Mouse (Mus musculus) intestine, embryonic 14.5 days (tissue): Measurements from ENCODE around the gene Olfr213. TPM values are rescaled to one million over a fixed set of nuclear protein-coding genes. Genes with fewer than 3 reads are reported as not detected.
"Not testable (repeated sequence)": the region's sequence is repeated elsewhere in the genome, so short reads cannot be mapped to it uniquely, and the experiment has no call there.

Experiments used
- ATAC-seq: fragments of 200-750 bp; cut with Nextera tagmentation; replicated peaks from 2 replicates; pipeline ENCODE4 v1.8.0; 2017; ENCODE audit warnings: low read depth, moderate number of reproducible peaks, moderate TSS enrichment, moderate library complexity; ENCODE audit not compliant: low FRiP score, low TSS enrichment
- DNase-seq: peaks from one replicate; pipeline ENCODE4 v3.0.0-alpha.2; 2018; ENCODE audit warnings: low spot score
- H3K27ac ChIP-seq: fragments of 300-500 bp; sonication (generic); 2 replicates; pipeline ENCODE4 v1.5.1; 2014; ENCODE audit warnings: low read depth, mild to moderate bottlenecking, control low read depth
- H3K27me3 ChIP-seq: fragments of 300-500 bp; sonication (generic); replicated peaks from 2 replicates; pipeline ENCODE4 v1.6.1; 2014; ENCODE audit warnings: low read length, control low read depth; ENCODE audit not compliant: control insufficient read depth, insufficient read depth
- H3K36me3 ChIP-seq: fragments of 300-500 bp; sonication (generic); 2 replicates; pipeline ENCODE4 v1.6.1; 2014; ENCODE audit warnings: low read length, control low read depth; ENCODE audit not compliant: control insufficient read depth, insufficient read depth
- H3K4me1 ChIP-seq: fragments of 300-500 bp; sonication (generic); replicated peaks from 2 replicates; pipeline ENCODE4 v1.6.1; 2014; ENCODE audit warnings: low read length, control low read depth, mixed read lengths; ENCODE audit not compliant: control insufficient read depth, insufficient read depth
- H3K4me2 ChIP-seq: fragments of 300-500 bp; sonication (generic); 2 replicates; pipeline ENCODE4 v1.6.1; 2014; ENCODE audit warnings: low read length
- H3K4me3 ChIP-seq: fragments of 300-500 bp; sonication (generic); 2 replicates; pipeline ENCODE4 v1.5.1; 2014; ENCODE audit warnings: low read depth, low read length, control low read depth, mixed read lengths
- H3K9ac ChIP-seq: fragments of 300-500 bp; sonication (generic); 2 replicates; pipeline ENCODE4 v1.6.1; 2014; ENCODE audit warnings: mild to moderate bottlenecking, low read length
- H3K9me3 ChIP-seq: fragments of 300-500 bp; sonication (generic); 2 replicates; pipeline ENCODE4 v1.6.1; 2016; ENCODE audit warnings: low read length, control low read depth; ENCODE audit not compliant: control insufficient read depth
- WGBS: fragments of 180-500 bp; shearing (Covaris S2); extraction: QIAGEN DNeasy Blood & Tissue Kit; methylation state at CpG from one replicate; pipeline ENCODE4 v1.1.7; 2014; 5-methylcytosine and 5-hydroxymethylcytosine counted together
- polyA plus RNA-seq: library from polyadenylated mRNA; unstranded; fragments of >200 nt; fragmentation: Nextera tagmentation; extraction: Ambion mirVana; gene quantifications from 2 replicates; pipeline ENCODE4 v1.2.1, GENCODE M21; 2014

Gene Olfr213
- polyA plus RNA-seq = not detected in 2 replicates

DNA sequence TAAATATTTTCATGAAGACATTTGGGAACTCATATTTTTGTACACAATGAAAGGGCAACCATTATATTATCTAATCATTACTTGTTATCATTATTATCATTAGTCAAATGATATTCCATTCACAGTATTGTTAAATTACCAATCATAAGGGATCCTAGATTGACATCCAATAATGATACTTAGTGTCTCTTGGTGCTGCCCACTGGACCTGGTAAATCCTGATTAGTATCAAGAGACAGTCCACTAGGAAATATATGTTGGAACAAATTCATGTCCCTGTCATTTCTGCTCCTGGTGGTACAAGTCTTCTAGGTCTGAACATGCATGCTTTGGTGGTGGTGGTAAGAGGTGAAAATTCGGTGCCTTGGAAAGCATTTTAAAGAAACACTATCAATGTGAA is at the start of gene Olfr213:
Gene Olfr213, plus strand, starts transcription at position 301 of the 400 bp plus-strand sequence.
- no peak within 1 kb of the TSS for H3K4me3 ChIP-seq
- H3K9ac ChIP-seq = no peak within 1 kb of the TSS
- H3K27me3 ChIP-seq = no peaks in the 10 kb centered on the region
- H3K36me3 ChIP-seq = no peaks in the 10 kb centered on the region
- WGBS = 72% methylated on average over 1 of the region's 1 CpGs
- DNase-seq (no peak), ATAC-seq (no peak)
- H3K4me1 ChIP-seq = no peaks in the 10 kb centered on the region
- no peaks in the 10 kb centered on the region for H3K9me3 ChIP-seq
- no peak within 1 kb of the TSS for H3K4me2 ChIP-seq
- no peak within 1 kb of the TSS for H3K27ac ChIP-seq

DNA sequence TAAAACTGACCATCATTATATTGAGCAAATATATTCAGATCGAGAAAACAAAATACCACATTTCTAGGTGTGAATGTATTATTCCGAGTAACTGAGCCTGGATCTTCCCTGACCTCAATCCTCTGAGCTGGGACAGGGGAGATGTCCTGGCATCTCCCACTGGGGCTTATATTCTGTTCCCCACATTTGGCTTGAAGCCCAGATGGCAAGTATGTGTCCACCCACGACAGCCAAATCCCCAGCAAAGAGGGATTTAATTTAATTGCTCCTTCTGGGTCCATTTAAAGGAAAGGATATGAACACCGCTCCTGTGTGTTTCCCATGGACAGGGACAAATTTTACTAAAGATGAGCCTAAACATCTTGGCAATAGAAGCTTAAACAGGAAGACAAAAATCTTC is 49.5 kb upstream of the Olfr213 start, which contains the start of gene Olfr211:
Gene Olfr211, plus strand, starts transcription at position 301 of the 400 bp plus-strand sequence.
- no peak within 1 kb of the TSS for H3K4me2 ChIP-seq
- H3K9ac ChIP-seq = no peak within 1 kb of the TSS
- H3K4me3 ChIP-seq = no peak within 1 kb of the TSS
- no peak for DNase-seq
- no peaks in the 10 kb centered on the region for H3K36me3 ChIP-seq
- ATAC-seq = no peak
- H3K27ac ChIP-seq = no peak within 1 kb of the TSS
- WGBS = 79% methylated on average over 4 of the region's 4 CpGs
- no peaks in the 10 kb centered on the region for H3K9me3 ChIP-seq
- H3K27me3 ChIP-seq = no peaks in the 10 kb centered on the region
- no peaks in the 10 kb centered on the region for H3K4me1 ChIP-seq

DNA sequence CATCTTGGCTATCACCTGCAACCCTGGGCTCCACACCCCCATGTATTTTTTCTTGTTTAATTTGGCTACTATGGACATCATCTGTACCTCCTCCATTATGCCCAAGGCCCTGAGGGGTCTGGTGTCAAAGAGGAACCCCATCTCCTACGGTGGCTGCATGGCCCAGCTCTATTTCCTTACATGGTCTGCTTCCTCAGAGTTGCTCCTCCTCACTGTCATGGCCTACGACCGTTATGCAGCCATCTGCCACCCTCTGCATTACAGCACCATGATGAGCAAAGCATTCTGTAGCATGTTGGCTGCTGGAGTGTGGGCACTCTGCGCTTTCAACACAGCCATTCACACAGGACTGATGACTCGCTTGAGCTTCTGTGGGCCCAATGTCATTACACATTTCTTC is 44.5 kb upstream of the Olfr213 start:
- H3K4me1 ChIP-seq = no peaks in the 10 kb centered on the region

DNA sequence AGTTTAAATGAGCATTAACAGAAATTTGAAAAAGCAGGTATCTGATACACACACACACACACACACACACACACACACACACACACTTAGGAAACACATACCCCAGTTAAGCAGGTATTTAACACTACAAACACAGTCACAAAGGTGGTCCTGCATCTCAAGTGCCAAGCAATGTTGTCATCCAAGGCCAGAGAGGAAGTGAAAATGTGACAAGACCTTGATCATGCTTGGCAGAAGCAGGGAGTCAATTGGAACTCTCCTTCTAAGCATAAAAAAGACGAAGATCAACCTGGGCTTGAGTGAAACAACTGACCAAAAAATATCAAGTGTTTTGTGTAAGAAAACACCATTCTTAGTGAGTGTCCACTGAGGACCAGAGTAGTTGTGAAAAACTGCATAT is 42.3 kb upstream of the Olfr213 start:
- H3K4me2 ChIP-seq = no peak overlapping the region
- no peaks in the 10 kb centered on the region for H3K36me3 ChIP-seq
- no peaks in the 10 kb centered on the region for H3K4me1 ChIP-seq
- H3K27ac ChIP-seq = no peak overlapping the region
- no peak for ATAC-seq
- 81% methylated on average over 1 of the region's 1 CpGs for WGBS
- H3K9me3 ChIP-seq = no peaks in the 10 kb centered on the region
- no peak for DNase-seq
- H3K9ac ChIP-seq = no peak overlapping the region
- no peak overlapping the region for H3K4me3 ChIP-seq
- H3K27me3 ChIP-seq = no peaks in the 10 kb centered on the region

More for the DNA sequence above, 44.5 kb upstream of the Olfr213 start:
- Histone ChIP-seq H3K9me3 (no peaks in the 10 kb centered on the region), H3K9ac (no peak overlapping the region), H3K4me2 (no peak overlapping the region), H3K27ac (no peak overlapping the region), H3K36me3 (no peaks in the 10 kb centered on the region), H3K27me3 (no peaks in the 10 kb centered on the region), H3K4me3 (no peak overlapping the region)
- no peak for DNase-seq
- WGBS = 86% methylated on average over 5 of the region's 5 CpGs
- ATAC-seq = no peak

DNA sequence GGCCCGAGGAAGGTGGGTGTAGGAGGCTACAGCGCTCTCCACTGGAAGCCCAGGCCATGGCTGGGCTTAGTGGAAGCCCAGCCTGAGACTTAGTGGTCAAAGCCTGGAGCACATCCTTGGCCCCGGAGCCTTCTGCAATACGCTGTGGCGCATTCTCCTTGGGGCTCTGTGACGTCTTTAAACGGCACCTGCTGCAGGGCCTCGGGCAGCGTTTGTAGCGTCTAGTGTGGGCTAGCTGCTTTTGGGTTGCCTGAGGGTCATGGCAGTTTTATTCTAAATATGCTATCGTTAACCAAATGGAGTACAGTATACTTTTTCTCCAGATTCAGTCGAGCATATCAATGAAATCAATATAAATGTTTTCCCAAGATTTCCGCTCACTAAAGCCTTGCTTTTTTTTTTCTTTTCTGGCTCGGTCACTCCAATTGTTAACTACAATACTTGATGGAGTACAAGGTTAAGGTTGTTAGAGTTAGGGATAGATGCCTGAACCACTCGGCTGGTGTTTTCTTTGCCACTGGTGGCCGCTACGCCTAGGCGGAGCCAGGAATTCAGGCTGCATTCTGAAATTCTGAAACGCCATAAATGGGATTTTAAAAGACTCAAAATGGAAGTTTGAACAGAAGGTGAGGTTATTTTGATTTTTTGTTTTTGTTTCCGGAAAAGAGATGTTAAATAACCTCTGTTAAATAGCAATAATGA is 31.8 kb upstream of the Olfr213 start, which contains the start of gene Olfr212:
Gene Olfr212, plus strand, starts transcription at position 215 of the 702 bp plus-strand sequence.
- not testable (repeated sequence) for H3K27ac ChIP-seq, H3K4me3 ChIP-seq, H3K4me1 ChIP-seq, H3K4me2 ChIP-seq, DNase-seq, H3K36me3 ChIP-seq, ATAC-seq, H3K27me3 ChIP-seq, H3K9ac ChIP-seq, H3K9me3 ChIP-seq
- 92% methylated on average over 19 of the region's 20 CpGs for WGBS

DNA sequence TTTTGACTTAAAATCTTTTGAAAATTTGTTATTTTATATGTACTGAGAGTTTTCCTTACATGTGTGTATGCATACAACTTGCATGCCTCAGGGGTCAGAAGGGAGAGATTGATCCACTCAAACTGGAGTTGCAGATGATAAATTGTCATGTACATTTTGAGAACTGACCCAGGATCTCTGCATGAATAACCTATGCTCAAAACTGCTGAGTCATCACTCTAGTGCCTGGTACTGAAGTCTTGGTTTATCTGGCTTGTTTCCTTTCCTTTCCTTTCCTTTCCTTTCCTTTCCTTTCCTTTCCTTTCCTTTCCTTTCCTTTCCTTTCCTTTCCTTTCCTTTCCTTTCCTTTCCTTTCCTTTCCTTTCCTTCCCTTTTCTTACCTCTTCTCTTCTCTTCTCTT is 23.4 kb upstream of the Olfr213 start:
- no peak for DNase-seq
- H3K4me3 ChIP-seq = no peak overlapping the region
- ATAC-seq = no peak
- no peaks in the 10 kb centered on the region for H3K4me1 ChIP-seq
- H3K9ac ChIP-seq = no peak overlapping the region
- no peak overlapping the region for H3K27ac ChIP-seq
- H3K4me2 ChIP-seq = no peak overlapping the region
- no peaks in the 10 kb centered on the region for H3K36me3 ChIP-seq
- H3K27me3 ChIP-seq = no peaks in the 10 kb centered on the region
- H3K9me3 ChIP-seq = no peaks in the 10 kb centered on the region

DNA sequence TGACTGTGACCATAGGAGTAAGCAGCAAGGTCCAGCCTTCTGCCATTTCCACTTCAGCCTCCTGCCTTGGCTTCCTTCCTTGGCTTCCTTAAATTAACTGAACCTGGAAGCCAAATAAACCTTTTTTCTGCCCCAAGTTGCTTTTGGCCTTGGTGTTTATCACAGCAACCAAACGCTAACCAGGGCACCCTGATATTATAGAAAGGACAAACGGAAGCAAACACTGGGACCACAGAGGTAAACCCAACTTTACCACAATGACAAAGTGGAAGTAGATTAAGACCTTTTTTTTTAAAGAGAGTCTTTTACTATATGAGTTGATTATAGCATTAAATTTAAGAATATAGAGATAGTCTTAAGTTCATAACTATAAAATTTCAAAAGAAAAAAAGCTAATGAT is 4.2 kb downstream of the Olfr213 start:
- Histone ChIP-seq H3K27me3 (no peaks in the 10 kb centered on the region), H3K9ac (no peak overlapping the region), H3K4me2 (no peak overlapping the region), H3K4me3 (no peak overlapping the region), H3K27ac (no peak overlapping the region), H3K36me3 (no peaks in the 10 kb centered on the region), H3K4me1 (no peaks in the 10 kb centered on the region), H3K9me3 (no peaks in the 10 kb centered on the region)
- ATAC-seq = no peak
- DNase-seq = no peak
- WGBS = 75% methylated on average over 2 of the region's 2 CpGs

DNA sequence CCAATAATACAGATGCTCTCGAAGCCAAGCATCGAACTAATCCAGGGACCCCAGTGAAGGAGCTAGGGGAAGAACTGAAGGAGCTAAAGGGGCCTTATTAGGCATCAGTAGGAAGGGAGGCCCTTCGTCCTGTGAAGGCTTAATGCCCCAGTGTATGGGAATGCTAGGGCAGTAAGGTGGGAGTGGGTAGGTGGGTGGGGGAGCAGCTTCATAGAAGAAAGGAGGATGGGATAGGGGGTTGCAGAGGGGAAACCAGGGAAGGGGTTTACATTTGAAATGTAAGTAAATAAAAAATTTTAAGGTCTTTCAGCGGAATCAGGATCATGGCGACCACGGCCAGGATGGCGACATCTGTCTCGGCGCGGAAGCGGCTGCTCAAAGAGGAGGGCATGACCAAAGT is 12.6 kb downstream of the Olfr213 start, which contains the start of gene Gm5580:
Gene Gm5580, plus strand, starts transcription at position 301 of the 400 bp plus-strand sequence.
- not testable (repeated sequence) for H3K27ac ChIP-seq, H3K9me3 ChIP-seq, H3K4me2 ChIP-seq, DNase-seq, H3K9ac ChIP-seq, H3K4me3 ChIP-seq, ATAC-seq, H3K27me3 ChIP-seq, H3K36me3 ChIP-seq, H3K4me1 ChIP-seq
- 94% methylated on average over 11 of the region's 11 CpGs for WGBS

DNA sequence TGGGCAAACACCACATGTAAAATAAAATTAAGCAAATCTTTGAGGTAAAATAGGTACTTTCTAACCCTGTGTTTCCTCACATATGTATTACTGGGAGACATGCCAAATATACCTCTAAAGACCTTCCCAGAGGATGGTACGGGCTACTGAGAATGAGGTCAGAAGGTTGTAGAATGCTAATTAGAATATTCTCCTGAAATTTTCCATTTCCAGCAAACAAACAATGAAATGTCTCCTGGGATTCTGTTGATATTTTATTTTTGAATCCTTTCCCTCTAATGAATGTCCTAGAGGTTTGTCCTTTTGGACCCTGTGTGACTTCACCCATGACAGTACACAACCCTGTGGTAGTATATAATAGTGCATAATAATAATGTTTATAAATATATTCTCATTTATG is 15.7 kb downstream of the Olfr213 start, which contains the start of gene Olfr214:
Gene Olfr214, plus strand, starts transcription at position 301 of the 400 bp plus-strand sequence.
- H3K27ac ChIP-seq = no peak within 1 kb of the TSS
- DNase-seq (no peak), ATAC-seq (no peak)
- no peak within 1 kb of the TSS for H3K4me3 ChIP-seq
- WGBS = 78% methylated on average over 1 of the region's 1 CpGs
- H3K4me2 ChIP-seq = no peak within 1 kb of the TSS
- H3K9me3 ChIP-seq = no peaks in the 10 kb centered on the region
- H3K27me3 ChIP-seq = no peaks in the 10 kb centered on the region
- no peaks in the 10 kb centered on the region for H3K36me3 ChIP-seq
- no peaks in the 10 kb centered on the region for H3K4me1 ChIP-seq
- H3K9ac ChIP-seq = no peak within 1 kb of the TSS
